ENCODE assay signal across 11 mouse cellular contexts in the genomic region with DNA sequence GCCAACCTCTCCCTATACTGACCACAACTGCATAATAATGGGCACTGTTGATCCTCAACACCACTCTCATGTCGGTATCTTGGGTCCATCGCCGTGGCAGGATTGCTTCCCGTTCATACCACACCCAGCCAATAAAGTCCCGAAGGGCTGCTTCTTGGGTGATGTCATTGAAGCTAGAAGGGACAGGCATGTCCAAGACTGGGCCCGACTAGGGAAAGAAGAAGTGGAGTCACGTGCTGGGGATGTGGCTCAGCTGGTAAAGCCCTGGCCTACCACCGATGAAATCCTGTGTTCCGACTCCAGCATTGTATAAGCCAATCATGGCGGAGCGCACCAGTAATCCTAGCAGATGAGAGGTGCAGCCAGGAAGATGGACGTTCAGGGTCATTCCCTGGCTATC. TPM values are rescaled to one million over a fixed set of nuclear protein-coding genes. Genes with fewer than 3 reads are reported as not detected.
DNase-seq lines count a peak whose midpoint lies in the region; ATAC-seq and TF ChIP-seq lines count a peak whose summit lies in the region.
"Had no signal": no experiment of that assay in that cellular context is flagged by ENCODE, and none has a peak within 500 bp of the region (broad histone marks: within the 10 kb centered on the region; RNA-seq: fewer than 3 reads in every experiment).

No protein-coding gene starts in this region.

- peaks cover 22% of the 10 kb centered on the region for H3K4me1 ChIP-seq in heart, embryonic 10.5 days
- peaks cover 56% of the 10 kb centered on the region for H3K4me1 ChIP-seq in G1E (ENCODE audit: insufficient read depth, low read depth, low read length)

- H3K27ac ChIP-seq in heart, embryonic 10.5 days, result no peak overlapping the region
- H3K27ac ChIP-seq: forebrain, embryonic 12.5 days; kidney, postnatal 0 days had no signal

- WGBS in heart, embryonic 10.5 days, result 90% methylated on average over 12 of the region's 12 CpGs

- no peaks in the 10 kb centered on the region for H3K9me3 ChIP-seq in heart, embryonic 10.5 days
- peaks cover 5% of the 10 kb centered on the region for H3K9me3 ChIP-seq in G1E (replicated peaks)

- no peak overlapping the region for H3K4me3 ChIP-seq in heart, embryonic 10.5 days
- peak overlapping the region; percentile 81; the same call in 1 of the 2 replicates for H3K4me3 ChIP-seq in G1E (ENCODE audit: low read depth, low read length)
- H3K4me3 ChIP-seq: forebrain, embryonic 12.5 days had no signal

- peak; percentile 98 for DNase-seq in heart, adult 11 months
- no peak for DNase-seq in heart, embryonic 10.5 days (ENCODE audit: low spot score)
- no peak for DNase-seq in G1E (ENCODE audit: low spot score)
- DNase-seq in heart, postnatal 4 days, result peak; percentile 24
- DNase-seq in lung, postnatal 36 days, result peak; percentile 76
- no peak for DNase-seq in cerebellum, postnatal 10 days
- DNase-seq in embryo, embryonic 10.5 days (ENCODE audit: low spot score), result no peak
- DNase-seq in kidney, adult 8-10 months, result no peak
- DNase-seq: left cerebral cortex, postnatal 4 days had no signal

- H3K36me3 ChIP-seq in heart, embryonic 10.5 days, result peaks cover 14% of the 10 kb centered on the region; the same call in 1 of the 2 replicates
- peaks cover 59% of the 10 kb centered on the region for H3K36me3 ChIP-seq in G1E (replicated peaks)
- H3K36me3 ChIP-seq: forebrain, embryonic 12.5 days had no signal

- no peak for TF ChIP-seq CTCF in G1E (IDR thresholded peaks at IDR 0.05; ENCODE audit: low read depth, low read length)

- no peaks in the 10 kb centered on the region for H3K27me3 ChIP-seq in heart, embryonic 10.5 days (ENCODE audit: insufficient read depth, poor library complexity, severe bottlenecking)
- H3K27me3 ChIP-seq in G1E (ENCODE audit: insufficient read depth, low read length), result no peaks in the 10 kb centered on the region

- ATAC-seq in G1E (ENCODE audit: extremely low read depth, insufficient number of reproducible peaks, low FRiP score, poor library complexity, severe bottlenecking), result peak; percentile 12; the same call in 1 of the 2 replicates

RNA-seq across cellular contexts. Expression of gene Gusb, which starts 2.1 kb away (rescaled TPM):
- polyA plus RNA-seq in heart, embryonic 10.5 days (2016; fragmentation: Nextera tagmentation; extraction: Ambion mirVana), result 47.3 and 56.8 TPM in 2 replicates
- total RNA-seq in G1E (2014; fragmentation: Nextera tagmentation) (53.6 and 54.1 TPM in 2 replicates), G1E (2017) (68.0 and 74.6 TPM in 2 replicates)
- polyA plus RNA-seq in G1E (2012), result 19.5 and 21.9 TPM in 2 replicates
- 10 to 100 TPM; 26.6 to 26.8 TPM for total RNA-seq in heart, postnatal 4 days (2021)

RNA-seq across cellular contexts. Expression of gene Asl, which starts 28.3 kb away (rescaled TPM):
- polyA plus RNA-seq in heart, embryonic 10.5 days (2016; fragmentation: Nextera tagmentation; extraction: Ambion mirVana), result 25.1 and 35.9 TPM in 2 replicates
- total RNA-seq in G1E (2014; fragmentation: Nextera tagmentation) (32.8 and 48.6 TPM in 2 replicates), G1E (2017) (29.4 and 34.2 TPM in 2 replicates)
- 22.6 and 23.9 TPM in 2 replicates for polyA plus RNA-seq in G1E (2012)
- 10 to 100 TPM; 15.1 to 17.6 TPM for total RNA-seq in heart, postnatal 4 days (2021)

RNA-seq across cellular contexts. Expression of gene Crcp, which starts 28.4 kb away (rescaled TPM):
- polyA plus RNA-seq in heart, embryonic 10.5 days (2016; fragmentation: Nextera tagmentation; extraction: Ambion mirVana), result 33.1 and 39.9 TPM in 2 replicates
- total RNA-seq in G1E (2014; fragmentation: Nextera tagmentation) (86.2 and 94.0 TPM in 2 replicates), G1E (2017) (45.0 and 46.7 TPM in 2 replicates)
- polyA plus RNA-seq in G1E (2012), result 10.2 and 12.4 TPM in 2 replicates
- total RNA-seq in heart, postnatal 4 days (2021), result 10 to 100 TPM; 14.8 to 15.7 TPM

RNA-seq across cellular contexts. Expression of gene Vkorc1l1, which starts 59.0 kb away (rescaled TPM):
- 18.3 and 25.8 TPM in 2 replicates for polyA plus RNA-seq in heart, embryonic 10.5 days (2016; fragmentation: Nextera tagmentation; extraction: Ambion mirVana)
- total RNA-seq in G1E (2014; fragmentation: Nextera tagmentation) (122 and 152 TPM in 2 replicates), G1E (2017) (76.7 and 90.2 TPM in 2 replicates)
- 21.6 and 24.1 TPM in 2 replicates for polyA plus RNA-seq in G1E (2012)
- total RNA-seq in heart, postnatal 4 days (2021), result 10 to 100 TPM; 22.6 TPM

Comparison
In these comparisons a context has a peak if more than half of its experiments do, and no peak if none do; other contexts are left out.
1. DNase-seq: peak in heart, adult 11 months (single experiment), heart, postnatal 4 days (single experiment) and lung, postnatal 36 days (single experiment); none in heart, embryonic 10.5 days (single experiment), G1E (single experiment), cerebellum, postnatal 10 days (0 of 2), embryo, embryonic 10.5 days (single experiment) and kidney, adult 8-10 months (0 of 2).